Mouse (Mus musculus) stomach, postnatal 0 days (tissue): ENCODE results near the gene Znrd1as. TPM values are rescaled to one million over a fixed set of nuclear protein-coding genes. Genes with fewer than 3 reads are reported as not detected.

Source experiments
- ATAC-seq: fragments of 200-750 bp; cut with Nextera tagmentation; 2 replicates; pipeline ENCODE4 v1.8.0; 2017; ENCODE audit not compliant: low FRiP score, low TSS enrichment
- DNase-seq: peaks from one replicate; pipeline ENCODE4 v3.0.0-alpha.2; 2016; ENCODE audit warnings: low spot score
- H3K27ac ChIP-seq: fragments of 300-500 bp; sonication (generic); replicated peaks from 2 replicates; pipeline ENCODE4 v1.5.1; 2014; ENCODE audit warnings: mild to moderate bottlenecking, control low read depth
- H3K27me3 ChIP-seq: fragments of 300-500 bp; sonication (generic); 2 replicates; pipeline ENCODE4 v1.6.1; 2014; ENCODE audit warnings: low read length; ENCODE audit not compliant: control insufficient read depth, insufficient read depth
- H3K36me3 ChIP-seq: fragments of 300-500 bp; sonication (generic); 2 replicates; pipeline ENCODE4 v1.6.1; 2014; ENCODE audit warnings: low read length, mixed read lengths; ENCODE audit not compliant: control insufficient read depth, insufficient read depth
- H3K4me1 ChIP-seq: fragments of 300-500 bp; sonication (generic); replicated peaks from 2 replicates; pipeline ENCODE4 v1.6.1; 2014; ENCODE audit warnings: antibody characterized with exemption; ENCODE audit not compliant: control insufficient read depth, insufficient read depth
- H3K4me2 ChIP-seq: fragments of 300-500 bp; sonication (generic); replicated peaks from 2 replicates; pipeline ENCODE4 v1.6.1; 2014; ENCODE audit warnings: low read depth, mild to moderate bottlenecking, control low read depth, moderate library complexity
- H3K4me3 ChIP-seq: fragments of 300-500 bp; sonication (generic); 2 replicates; pipeline ENCODE4 v1.5.1; 2014; ENCODE audit warnings: low read depth, low read length, control low read depth
- H3K9ac ChIP-seq: fragments of 300-500 bp; sonication (generic); 2 replicates; pipeline ENCODE4 v1.6.1; 2014; ENCODE audit warnings: mild to moderate bottlenecking, low read length, control low read depth, mixed read lengths
- H3K9me3 ChIP-seq: fragments of 300-500 bp; sonication (generic); 2 replicates; pipeline ENCODE4 v1.6.1; 2016; ENCODE audit warnings: low read length; ENCODE audit not compliant: control insufficient read depth
- CTCF ChIP-seq: IDR thresholded peaks from 2 replicates; pipeline ENCODE4 v1.5.1; 2016; ENCODE audit warnings: antibody characterized with exemption, low read depth, mild to moderate bottlenecking, moderate library complexity
- EP300 ChIP-seq: optimal IDR thresholded peaks from 2 replicates; pipeline ENCODE3; 2016; ENCODE audit warnings: antibody characterized with exemption
- WGBS: fragments of 180-500 bp; shearing (Covaris S2); extraction: QIAGEN DNeasy Blood & Tissue Kit; methylation state at CpG from one replicate; pipeline ENCODE4 v1.1.7; 2014; 5-methylcytosine and 5-hydroxymethylcytosine counted together
- polyA plus RNA-seq: library from polyadenylated mRNA; unstranded; fragments of >200 nt; fragmentation: Nextera tagmentation; extraction: Ambion mirVana; gene quantifications from 2 replicates; pipeline ENCODE4 v1.2.1, GENCODE M21; 2015

Znrd1as gene
- polyA plus RNA-seq, 1 experiment from 2014 or later = 4.5 TPM

GRCm38 (mm10) chr17:37008161-37008560 lies 49.8 kb downstream of the Znrd1as start:
- 83% methylated on average over 6 of the region's 6 CpGs for WGBS
- ATAC-seq = no peak

DNA sequence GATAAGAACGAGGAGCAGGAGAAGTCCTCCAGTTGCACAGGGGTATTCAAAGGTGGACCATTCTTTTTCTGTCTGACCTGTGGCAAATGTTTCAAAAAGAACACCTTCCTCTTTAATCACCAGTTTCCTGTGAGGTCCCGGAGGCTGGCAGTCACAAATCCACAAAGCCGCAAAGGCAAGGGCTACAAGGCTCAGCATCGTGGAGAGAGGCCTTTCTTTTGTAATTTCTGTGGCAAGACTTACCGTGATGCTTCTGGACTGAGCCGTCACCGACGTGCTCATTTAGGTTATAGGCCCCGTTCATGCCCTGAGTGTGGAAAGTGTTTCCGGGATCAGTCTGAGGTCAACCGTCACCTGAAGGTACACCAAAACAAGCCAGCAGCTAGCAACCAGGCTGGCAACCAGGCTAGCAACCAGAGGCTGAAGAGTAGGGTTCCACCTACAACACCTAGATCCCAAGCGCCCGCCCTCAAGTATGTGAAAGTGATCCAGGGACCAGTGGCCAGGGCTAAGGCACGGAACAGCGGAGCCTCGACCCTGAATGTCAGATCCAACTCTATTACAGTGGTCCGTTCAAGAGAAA lies 51.2 kb downstream of the Znrd1as start:
- Histone ChIP-seq H3K27ac (no peak overlapping the region), H3K4me1 (no peaks in the 10 kb centered on the region), H3K27me3 (no peaks in the 10 kb centered on the region), H3K4me3 (no peak overlapping the region), H3K9ac (no peak overlapping the region), H3K9me3 (no peaks in the 10 kb centered on the region), H3K4me2 (no peak overlapping the region), H3K36me3 (peaks cover 6% of the 10 kb centered on the region)
- 91% methylated on average over 17 of the region's 17 CpGs for WGBS
- TF ChIP-seq EP300 = no peak
- TF ChIP-seq CTCF = no peak
- DNase-seq = no peak
- no peak for ATAC-seq

More at GRCm38 (mm10) chr17:37008161-37008560, 49.8 kb downstream of the Znrd1as start:
- Histone ChIP-seq H3K36me3 (peaks cover 6% of the 10 kb centered on the region), H3K4me2 (no peak overlapping the region), H3K4me3 (no peak overlapping the region), H3K27ac (no peak overlapping the region), H3K9me3 (no peaks in the 10 kb centered on the region), H3K27me3 (no peaks in the 10 kb centered on the region), H3K9ac (no peak overlapping the region), H3K4me1 (no peaks in the 10 kb centered on the region)
- TF ChIP-seq CTCF (no peak), EP300 (no peak)
- DNase-seq = no peak

DNA sequence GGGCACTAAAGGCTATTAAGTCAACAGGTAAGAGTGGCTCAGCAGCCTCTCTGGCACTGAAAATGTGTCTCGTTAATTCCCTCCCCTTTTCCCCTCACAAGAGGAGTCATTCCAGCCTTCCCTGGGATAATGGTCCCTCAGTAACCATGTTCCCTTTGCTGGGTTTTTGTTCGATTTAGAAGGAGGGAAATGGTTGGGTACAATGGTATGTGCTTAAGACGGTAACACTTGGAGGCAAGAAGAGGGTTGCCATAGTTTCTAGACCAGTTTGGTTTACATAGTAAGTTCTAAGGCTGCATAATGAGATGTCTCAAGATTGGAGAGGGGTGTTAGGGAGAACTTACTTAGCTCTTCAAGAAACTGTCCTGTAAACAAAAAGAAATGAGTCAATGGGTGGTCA lies 53.3 kb downstream of the Znrd1as start:
- no peak overlapping the region for H3K9ac ChIP-seq
- 76% methylated on average over 3 of the region's 3 CpGs for WGBS
- DNase-seq (no peak), ATAC-seq (no peak)
- H3K27me3 ChIP-seq = no peaks in the 10 kb centered on the region
- H3K4me3 ChIP-seq = no peak overlapping the region
- H3K36me3 ChIP-seq = peaks cover 6% of the 10 kb centered on the region
- H3K9me3 ChIP-seq = no peaks in the 10 kb centered on the region
- no peak overlapping the region for H3K4me2 ChIP-seq
- H3K27ac ChIP-seq = no peak overlapping the region
- H3K4me1 ChIP-seq = no peaks in the 10 kb centered on the region
- TF ChIP-seq CTCF = no peak
- TF ChIP-seq EP300 = no peak

DNA sequence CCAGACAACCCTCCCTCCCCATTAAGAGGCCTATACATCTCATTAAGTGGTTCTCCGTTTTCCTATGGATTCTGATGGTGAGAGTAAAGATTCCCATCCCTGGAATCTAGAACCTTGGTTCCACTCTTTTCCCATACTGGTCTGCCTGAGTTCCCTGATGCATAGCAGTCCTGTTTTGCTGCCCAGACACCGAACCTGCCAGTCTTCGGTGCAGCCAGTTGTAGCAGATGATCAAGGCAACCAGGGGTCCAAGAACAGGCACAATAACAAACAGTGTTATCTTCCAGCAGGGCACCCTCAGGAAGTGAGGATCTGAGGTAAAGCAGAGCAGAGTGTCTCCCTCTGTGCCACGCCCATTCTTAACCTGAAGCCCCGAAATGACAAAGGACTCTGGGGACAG lies 53.7 kb downstream of the Znrd1as start:
- WGBS = 68% methylated on average over 5 of the region's 5 CpGs
- Histone ChIP-seq H3K27ac (no peak overlapping the region), H3K36me3 (peaks cover 6% of the 10 kb centered on the region), H3K4me3 (no peak overlapping the region), H3K4me2 (no peak overlapping the region), H3K27me3 (no peaks in the 10 kb centered on the region), H3K9ac (no peak overlapping the region), H3K9me3 (no peaks in the 10 kb centered on the region), H3K4me1 (no peaks in the 10 kb centered on the region)
- TF ChIP-seq EP300 (no peak), CTCF (no peak)
- DNase-seq = no peak
- no peak for ATAC-seq

Other genes with a start within 250 kb of the Znrd1as start
- gene H2-M10.5, start 185.7 kb upstream of the Znrd1as start, polyA plus RNA-seq = not detected in 2 replicates
- gene H2-M10.6, start 146.4 kb upstream of the Znrd1as start, polyA plus RNA-seq = not detected in 2 replicates
- 22.9 and 24.0 TPM in 2 replicates for gene Trim26, start 121.5 kb upstream of the Znrd1as start, polyA plus RNA-seq
- gene Trim15, start 91.4 kb upstream of the Znrd1as start, polyA plus RNA-seq = 2.0 and 2.1 TPM in 2 replicates
- 0.28 and 0.32 TPM in 2 replicates for gene Trim10, start 89.0 kb upstream of the Znrd1as start, polyA plus RNA-seq
- 0.80 and 1.0 TPM in 2 replicates for gene Trim40, start 68.5 kb upstream of the Znrd1as start, polyA plus RNA-seq
- gene Trim31, start 60.5 kb upstream of the Znrd1as start, polyA plus RNA-seq = 1.4 and 1.8 TPM in 2 replicates
- 48.9 and 53.1 TPM in 2 replicates for gene Rnf39, start 15.7 kb upstream of the Znrd1as start, polyA plus RNA-seq
- 77.9 and 79.7 TPM in 2 replicates for gene Ppp1r11, start 6.9 kb upstream of the Znrd1as start, polyA plus RNA-seq
- 49.4 and 58.6 TPM in 2 replicates for gene Znrd1, start within 50 bp of the Znrd1as start, polyA plus RNA-seq
- not detected in 2 replicates for gene 2410137M14Rik, start 22.6 kb downstream of the Znrd1as start, polyA plus RNA-seq
- 0.05 and 0.08 TPM in 2 replicates for gene H2-M5, start 30.9 kb downstream of the Znrd1as start, polyA plus RNA-seq
- gene Zfp57, start 42.6 kb downstream of the Znrd1as start, polyA plus RNA-seq = 9.9 and 10.0 TPM in 2 replicates
- 0.08 TPM in 1 of 2 replicates, not detected in the other for gene Mog, start 64.8 kb downstream of the Znrd1as start, polyA plus RNA-seq
- gene Gabbr1, start 87.4 kb downstream of the Znrd1as start, polyA plus RNA-seq = 3.8 and 4.3 TPM in 2 replicates
- not detected in 2 replicates for gene Olfr90, start 129.9 kb downstream of the Znrd1as start, polyA plus RNA-seq
- not detected in 2 replicates for gene Olfr91, start 139.7 kb downstream of the Znrd1as start, polyA plus RNA-seq
- gene Olfr92, start 161.5 kb downstream of the Znrd1as start, polyA plus RNA-seq = not detected in 2 replicates
- gene Olfr93, start 202.9 kb downstream of the Znrd1as start, polyA plus RNA-seq = not detected in 2 replicates
- gene Ubd, start 235.3 kb downstream of the Znrd1as start, polyA plus RNA-seq = 0.15 and 0.27 TPM in 2 replicates
- gene Olfr94, start 242.4 kb downstream of the Znrd1as start, polyA plus RNA-seq = 0.16 and 0.19 TPM in 2 replicates